Mouse (Mus musculus) T-helper 1 cell (primary cell): Measurements from ENCODE around the gene Adk.

Experiments
- in situ Hi-C: fragments of 300-600 bp; cut with MboI, MseI; formaldehyde crosslinking; loops from one replicate; pipeline ENCODE4 v1.15.1; 2025; ENCODE audit warnings: high pct_unique_total_duplicates

Gene Adk

DNA sequence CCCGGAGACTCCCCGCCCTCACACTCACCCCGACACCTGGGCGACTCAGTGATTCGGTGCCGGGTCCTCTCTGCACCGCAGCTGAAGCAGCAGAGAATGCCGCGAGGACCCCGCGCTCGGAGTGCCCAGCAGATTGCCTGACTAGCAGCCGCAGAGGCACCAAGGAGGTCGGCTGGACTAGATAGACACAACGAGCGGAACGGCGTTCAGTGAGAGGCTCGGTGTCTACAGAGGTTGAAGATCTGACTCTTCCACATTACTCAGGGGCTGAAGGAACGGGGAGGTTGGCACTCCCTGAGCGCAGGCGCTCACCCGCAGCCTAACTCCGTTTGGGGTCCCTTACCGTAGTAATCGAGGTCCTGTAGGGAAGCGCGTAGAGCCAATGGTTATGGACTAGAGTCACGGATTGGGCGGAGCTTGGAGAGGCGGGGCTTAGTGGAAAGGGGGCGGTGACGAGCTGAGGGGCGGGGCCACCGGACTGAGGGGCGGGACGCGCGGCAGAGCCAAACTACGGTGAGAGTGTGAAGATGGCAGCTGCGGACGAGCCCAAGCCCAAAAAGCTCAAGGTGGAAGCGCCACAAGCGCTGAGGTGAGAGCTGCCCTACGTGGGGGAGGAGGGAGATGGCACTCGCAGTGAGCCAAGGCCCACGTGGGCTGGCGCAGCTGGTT lies at the start of gene Adk, which contains the start of gene Ap3m1:
Adk (plus strand) TSS at position 463 of the 669 bp plus-strand sequence.
Ap3m1 (minus strand) TSS at position 397 of the 669 bp plus-strand sequence.
- in situ Hi-C loops = loop anchor here (5.0 kb wide), 1 partner anchor 60 kb away; no protein-coding TSS in a partner anchor

- in situ Hi-C loops = no loop called here
These were observed 38.5 kb upstream of the Adk start for GRCm38 (mm10) chr14:21013800-21014334.

GRCm38 (mm10) chr14:21017871-21018270 lies 34.5 kb upstream of the Adk start:
- in situ Hi-C loops = no loop called here

DNA sequence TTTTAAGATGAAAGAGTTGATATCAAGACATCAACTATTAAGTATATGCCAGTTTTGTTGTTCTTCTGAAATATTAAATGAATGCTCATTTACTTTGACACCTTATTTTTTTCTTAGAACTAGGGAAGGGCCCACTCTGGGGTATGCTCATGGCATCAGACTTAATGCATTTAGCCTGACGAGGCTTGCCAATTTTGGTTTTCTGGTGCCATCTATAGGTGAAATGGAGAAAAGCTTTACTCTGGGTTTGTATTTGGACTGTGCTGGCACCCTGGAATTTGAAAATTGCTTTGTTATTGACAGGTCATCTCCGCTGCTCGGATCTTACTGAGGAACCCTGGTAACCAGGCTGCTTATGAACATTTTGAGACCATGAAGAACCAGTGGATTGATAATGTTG lies 33.4 kb upstream of the Adk start:
- in situ Hi-C loops = no loop called here

DNA sequence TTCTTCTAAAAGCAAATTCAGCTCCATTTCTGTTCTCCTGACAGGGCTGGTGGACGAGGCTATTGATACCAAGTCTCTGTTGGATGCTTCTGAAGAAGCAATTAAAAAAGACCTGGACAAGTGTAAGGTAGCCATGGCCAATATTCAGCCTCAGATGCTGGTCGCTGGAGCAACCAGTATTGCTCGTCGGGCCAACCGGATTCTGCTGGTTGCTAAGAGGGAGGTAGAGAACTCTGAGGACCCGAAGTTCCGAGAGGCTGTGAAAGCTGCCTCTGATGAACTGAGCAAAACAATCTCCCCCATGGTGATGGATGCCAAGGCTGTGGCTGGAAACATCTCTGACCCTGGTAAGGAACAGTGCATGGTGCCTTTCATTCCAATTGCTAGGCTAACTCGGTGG lies 31.9 kb upstream of the Adk start:
- in situ Hi-C loops = no loop called here

- in situ Hi-C loops = no loop called here
These were observed 24.8 kb upstream of the Adk start for GRCm38 (mm10) chr14:21027542-21027941.

DNA sequence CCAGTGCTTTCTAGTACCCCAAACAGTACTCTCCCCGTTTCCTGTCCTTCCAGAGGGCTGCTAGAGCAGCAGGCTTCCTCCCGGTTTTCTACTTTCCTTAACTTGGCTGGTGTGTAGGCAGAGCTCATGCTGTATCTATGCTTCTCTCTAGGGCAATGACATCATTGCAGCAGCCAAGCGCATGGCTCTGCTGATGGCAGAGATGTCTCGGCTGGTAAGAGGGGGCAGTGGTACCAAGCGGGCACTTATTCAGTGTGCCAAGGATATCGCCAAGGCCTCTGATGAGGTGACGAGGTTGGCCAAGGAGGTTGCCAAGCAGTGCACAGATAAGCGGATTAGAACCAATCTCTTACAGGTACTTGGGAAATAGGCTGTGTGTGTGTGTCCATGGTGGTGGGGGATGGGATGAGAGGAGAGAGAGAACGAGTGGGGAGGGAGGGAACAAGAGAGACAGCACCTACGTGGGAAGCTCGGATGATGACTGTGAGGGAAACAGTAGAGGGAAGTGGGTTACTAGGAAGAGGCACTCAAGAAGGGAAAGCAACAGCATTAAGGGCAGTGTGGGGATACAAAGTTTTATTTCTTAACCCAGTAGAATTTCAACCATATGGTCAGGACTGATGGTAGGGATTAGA lies 23.2 kb upstream of the Adk start:
- in situ Hi-C loops = no loop called here

DNA sequence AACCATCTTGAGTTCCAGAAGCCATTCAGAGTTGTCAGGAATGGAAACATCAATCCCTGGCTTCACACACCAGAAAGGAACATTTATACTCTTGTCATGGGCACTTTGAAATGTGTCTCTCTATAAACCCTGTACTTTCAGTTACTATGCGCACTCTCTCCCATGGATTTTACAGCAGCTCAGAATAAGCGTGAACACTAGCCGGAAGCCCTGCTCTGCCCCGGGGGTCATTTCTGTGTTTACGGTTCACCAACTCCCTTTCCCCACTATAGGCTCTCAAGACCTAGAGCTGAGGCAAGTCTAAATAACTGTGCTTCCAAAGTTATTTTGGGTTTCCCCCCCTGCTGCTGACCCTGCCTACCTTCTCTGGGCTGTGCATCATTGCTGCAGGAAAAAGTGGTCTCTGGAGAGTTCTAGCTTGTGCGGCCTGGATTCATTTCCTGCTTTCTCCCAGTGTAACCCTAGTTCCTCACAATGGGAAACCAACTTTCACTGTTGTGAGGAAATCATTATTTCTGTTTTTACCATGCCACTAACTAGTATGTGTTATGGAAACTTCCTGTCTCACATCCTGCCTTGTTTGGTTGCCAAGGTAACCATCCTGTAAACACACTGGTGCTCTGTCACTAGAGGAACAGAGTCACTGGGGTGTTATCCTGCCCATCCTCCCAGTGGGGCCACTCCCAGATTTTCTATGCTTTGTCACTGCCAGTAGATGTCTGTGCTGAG lies 20.4 kb upstream of the Adk start:
- in situ Hi-C loops = no loop called here

- in situ Hi-C loops = no loop called here
These were observed 18.1 kb upstream of the Adk start for GRCm38 (mm10) chr14:21034271-21034670.

- in situ Hi-C loops = no loop called here
These were observed 17.6 kb upstream of the Adk start for GRCm38 (mm10) chr14:21034791-21035190.

DNA sequence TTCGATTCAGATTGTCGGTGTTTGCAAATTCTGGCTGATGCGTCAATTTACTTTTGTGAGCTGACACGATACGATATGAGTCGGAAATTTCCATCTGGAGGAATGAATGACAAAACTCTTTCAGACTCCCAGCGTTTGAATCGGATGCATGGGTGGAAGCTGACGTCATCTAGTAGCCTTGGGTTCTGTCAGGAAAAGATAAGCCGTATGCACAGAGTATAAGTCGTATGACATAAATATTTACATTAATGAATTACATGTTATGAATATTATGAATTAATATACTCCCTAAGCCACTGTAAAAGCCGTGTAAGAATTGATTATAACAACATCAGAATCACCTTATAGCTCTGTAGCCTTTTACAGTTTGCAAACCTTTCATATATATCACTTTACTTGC lies 13.3 kb upstream of the Adk start:
- in situ Hi-C loops = no loop called here

- in situ Hi-C loops = no loop called here
These were observed 12.8 kb upstream of the Adk start for GRCm38 (mm10) chr14:21039623-21040022.

GRCm38 (mm10) chr14:21047840-21048239 lies 4.5 kb upstream of the Adk start:
- in situ Hi-C loops = no loop called here

DNA sequence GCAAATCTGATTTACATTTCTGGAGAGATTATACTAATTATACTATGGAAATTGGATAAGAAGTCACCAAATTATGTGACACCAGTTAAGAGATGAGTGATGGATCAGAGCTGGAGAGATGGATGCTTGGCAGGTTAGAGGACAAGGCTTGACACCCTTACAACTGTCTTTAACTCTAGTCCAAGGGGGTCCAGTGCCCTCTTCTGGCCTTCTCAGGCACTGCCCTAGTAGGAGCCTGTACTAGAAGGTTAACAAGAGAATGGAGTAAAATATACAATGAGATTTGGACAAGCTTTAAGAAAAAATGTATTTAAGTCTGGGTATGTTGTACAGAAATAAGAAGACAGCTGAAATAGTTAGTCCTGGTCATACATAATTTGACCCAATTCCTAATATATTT lies 3.5 kb upstream of the Adk start:
- in situ Hi-C loops = no loop called here

DNA sequence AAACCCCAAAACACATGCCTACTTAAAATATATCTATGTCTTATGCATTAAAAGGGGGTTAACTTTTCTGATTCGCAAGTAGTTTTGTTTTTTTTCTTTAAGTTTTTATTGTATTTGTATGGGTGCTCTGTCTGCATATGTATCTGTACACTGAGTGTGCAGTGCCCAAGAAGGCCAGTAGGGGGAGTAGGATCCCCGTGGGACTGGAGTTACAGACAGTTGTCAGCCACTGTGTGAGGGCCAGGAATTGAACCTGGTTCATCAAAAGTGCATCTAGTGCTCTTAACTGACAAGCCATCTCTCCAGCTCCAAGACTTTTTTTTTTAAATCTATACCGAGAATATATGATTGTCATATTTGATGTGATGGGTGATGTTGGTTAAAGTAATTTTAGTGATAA lies 1.6 kb upstream of the Adk start:
- in situ Hi-C loops = loop anchor here (5.0 kb wide), 1 partner anchor 62 kb away; no protein-coding TSS in a partner anchor

DNA sequence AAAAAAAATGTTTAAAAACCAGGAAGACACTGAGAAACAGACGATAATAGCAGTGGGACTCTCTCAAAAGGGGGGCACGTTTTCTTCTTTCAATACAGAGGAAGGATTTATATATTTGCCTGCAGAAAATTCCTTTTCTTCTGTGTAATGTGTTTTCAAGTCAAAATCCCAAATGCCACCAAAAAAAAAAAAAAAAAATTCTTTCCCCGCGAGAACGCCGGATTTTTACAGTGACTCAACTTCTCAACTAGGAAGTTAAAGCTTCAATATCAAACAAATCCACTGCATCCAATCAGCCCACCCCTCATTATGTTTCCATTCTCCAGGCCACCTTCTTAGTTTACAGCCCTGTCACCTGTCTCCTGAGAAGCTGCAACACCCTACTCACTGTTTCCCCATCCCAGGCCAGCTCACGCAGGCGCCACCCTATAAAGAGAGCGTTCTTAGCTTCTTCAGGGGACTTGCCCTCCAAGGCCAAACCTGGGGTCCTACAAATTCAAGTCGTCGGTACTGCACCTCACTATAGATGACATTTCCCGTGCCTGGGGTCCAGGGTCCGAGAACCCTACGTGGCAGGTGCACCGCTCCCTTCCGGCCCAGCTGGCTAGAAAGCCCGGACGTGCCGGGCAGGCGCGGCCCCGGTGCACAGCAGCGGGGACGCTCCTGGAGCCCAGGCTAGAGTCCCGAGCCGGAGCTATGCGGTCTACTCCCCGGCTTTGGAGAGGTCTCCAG lies 828 bp upstream of the Adk start:
- in situ Hi-C loops = loop anchor here (5.0 kb wide), 1 partner anchor 61 kb away; no protein-coding TSS in a partner anchor

- in situ Hi-C loops = loop anchor here (5.0 kb wide), 1 partner anchor 60 kb away; no protein-coding TSS in a partner anchor
These were observed 382 bp downstream of the Adk start for GRCm38 (mm10) chr14:21052781-21053130.

DNA sequence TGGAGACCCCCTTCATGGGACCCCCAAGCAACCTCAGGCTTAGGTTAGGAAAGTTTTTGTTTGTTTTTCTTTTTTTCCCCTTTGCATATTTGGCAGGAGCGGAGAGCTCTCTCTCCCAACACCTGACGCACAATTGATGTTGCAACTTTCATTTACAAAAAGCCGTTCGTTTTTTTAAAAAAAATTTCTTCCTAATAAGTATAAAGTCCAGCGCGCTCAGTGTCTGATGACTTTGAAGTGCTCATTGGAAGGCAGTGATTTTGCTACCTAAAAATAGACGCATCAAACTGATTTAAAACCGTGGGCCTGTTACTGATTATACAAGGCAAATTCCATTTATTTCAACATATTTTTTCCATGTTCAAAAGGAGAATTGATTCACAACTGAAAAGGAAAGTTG lies 777 bp downstream of the Adk start:
- in situ Hi-C loops = loop anchor here (5.0 kb wide), 1 partner anchor 59 kb away; no protein-coding TSS in a partner anchor

- in situ Hi-C loops = loop anchor here (5.0 kb wide), 1 partner anchor 59 kb away; no protein-coding TSS in a partner anchor
These were observed 1.2 kb downstream of the Adk start for GRCm38 (mm10) chr14:21053586-21053985.

GRCm38 (mm10) chr14:21058972-21059371 lies 6.6 kb downstream of the Adk start:
- in situ Hi-C loops = no loop called here

GRCm38 (mm10) chr14:21062766-21063513 lies 10.6 kb downstream of the Adk start:
- in situ Hi-C loops = no loop called here
